Mouse (Mus musculus): Measurements from ENCODE around the gene Npff. TPM values are rescaled to one million over a fixed set of nuclear protein-coding genes. Genes with fewer than 3 reads are reported as not detected.

Gene Npff
- polyA plus RNA-seq (2015; fragmentation: Nextera tagmentation; extraction: Ambion mirVana) = 2.3 and 2.4 TPM in 2 replicates

DNA sequence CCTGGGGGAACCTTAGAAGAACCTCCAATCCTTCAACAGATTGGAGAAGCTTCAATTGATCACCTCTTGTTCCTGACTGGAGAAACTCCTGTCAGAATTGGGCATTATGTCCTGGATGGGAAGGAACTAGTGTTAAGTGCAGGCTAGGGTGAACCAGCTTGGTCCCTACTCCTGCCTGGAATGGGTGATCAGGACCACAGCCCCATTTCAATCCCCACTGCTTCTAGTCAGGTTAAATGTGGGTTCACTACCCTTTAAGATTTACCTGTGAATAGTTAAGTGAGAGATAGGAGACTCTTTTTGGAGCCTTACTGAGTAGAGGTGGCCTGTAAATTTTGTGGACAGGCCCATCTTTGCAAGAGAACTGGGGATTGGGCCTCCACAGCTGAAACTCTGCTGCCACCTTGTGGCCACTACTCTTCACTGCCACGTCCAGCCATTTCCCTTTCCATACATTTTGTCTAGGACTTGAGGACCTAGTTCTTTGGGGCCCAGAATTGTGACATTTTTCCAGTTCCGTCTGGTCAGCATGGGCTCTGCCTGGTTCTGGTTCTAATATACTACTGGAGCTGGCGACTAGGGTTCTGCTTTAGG is at the start of gene Npff:
Gene Npff (minus strand): TSS at position 51 of the 594 bp plus-strand sequence.
- Histone ChIP-seq H3K4me2 (no peak within 1 kb of the TSS), H3K4me1 (replicated peaks) (peaks cover 9% of the 10 kb centered on the region), H3K4me3 (no peak within 1 kb of the TSS), H3K9me3 (replicated peaks) (no peaks in the 10 kb centered on the region), H3K27me3 (no peaks in the 10 kb centered on the region), H3K9ac (no peak within 1 kb of the TSS), H3K36me3 (peaks cover 61% of the 10 kb centered on the region), H3K27ac (no peak within 1 kb of the TSS)
- 4% methylated on average over 3 of the region's 3 CpGs for WGBS
- ATAC-seq (replicated peaks; ENCODE audit: insufficient number of reproducible peaks, insufficient read depth, low FRiP score, low read depth) = no peak

DNA sequence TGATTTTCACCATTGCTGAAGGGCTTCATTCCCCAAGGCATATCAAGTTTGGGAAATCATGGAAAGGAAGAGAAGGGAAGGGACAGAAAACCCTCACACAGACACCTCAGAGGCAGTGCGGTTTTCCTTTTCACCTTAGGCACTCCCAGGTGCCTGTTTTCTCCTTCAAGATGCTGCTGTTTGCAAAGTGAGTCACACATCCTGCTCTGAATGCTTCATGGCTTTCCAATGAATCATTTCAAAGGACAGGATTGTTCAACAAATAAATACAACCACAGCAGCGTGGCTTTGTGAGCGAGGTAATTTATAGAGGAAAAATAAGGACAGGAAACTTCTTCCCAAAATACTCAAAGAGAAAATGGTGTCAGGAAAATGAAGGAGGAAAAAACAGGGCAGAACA is 47.3 kb upstream of the Npff start:
- Histone ChIP-seq H3K27ac (0 out of 2 replicates have a peak overlapping the region, but pooled peaks have one; percentile 9), H3K4me3 (no peak overlapping the region), H3K9ac (no peak overlapping the region), H3K27me3 (no peaks in the 10 kb centered on the region), H3K4me2 (no peak overlapping the region), H3K36me3 (no peaks in the 10 kb centered on the region; the same call in 1 of the 2 replicates), H3K4me1 (replicated peaks) (no peaks in the 10 kb centered on the region), H3K9me3 (replicated peaks) (no peaks in the 10 kb centered on the region)
- 73% methylated on average over 3 of the region's 3 CpGs for WGBS
- no peak for ATAC-seq (replicated peaks; ENCODE audit: insufficient number of reproducible peaks, insufficient read depth, low FRiP score, low read depth)

- 94% methylated on average over 2 of the region's 2 CpGs for WGBS
- no peak overlapping the region for H3K4me3 ChIP-seq
- no peak overlapping the region for H3K4me2 ChIP-seq
- no peak for ATAC-seq (replicated peaks; ENCODE audit: insufficient number of reproducible peaks, insufficient read depth, low FRiP score, low read depth)
- no peak overlapping the region for H3K9ac ChIP-seq
- H3K4me1 ChIP-seq (replicated peaks) = no peaks in the 10 kb centered on the region
- no peaks in the 10 kb centered on the region for H3K27me3 ChIP-seq
- no peaks in the 10 kb centered on the region for H3K9me3 ChIP-seq (replicated peaks)
- H3K36me3 ChIP-seq = no peaks in the 10 kb centered on the region; the same call in 1 of the 2 replicates
- no peak overlapping the region for H3K27ac ChIP-seq
Observed at GRCm38 (mm10) chr15:102567849-102568248, 43.1 kb upstream of the Npff start.

DNA sequence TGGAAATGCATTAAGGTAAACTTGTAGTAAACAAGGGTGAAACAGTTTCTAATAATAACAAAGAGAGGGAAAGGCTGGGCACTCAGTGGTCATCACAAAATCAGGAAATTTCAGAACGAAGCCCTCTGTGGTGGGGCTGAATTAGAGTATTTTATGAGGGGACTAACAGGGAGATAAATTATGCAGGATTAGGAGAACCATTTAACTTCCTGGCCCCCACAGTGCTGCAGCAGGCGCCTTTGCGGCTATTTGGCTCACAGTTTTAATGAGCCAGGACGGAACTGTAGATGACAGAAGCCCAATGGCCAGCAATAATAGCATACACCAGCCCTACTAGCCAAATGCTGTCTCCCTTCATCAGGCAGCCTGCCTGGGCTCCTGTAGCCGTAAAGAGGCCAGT is 38.9 kb upstream of the Npff start:
- Histone ChIP-seq H3K27ac (no peak overlapping the region), H3K4me1 (replicated peaks) (0 out of 2 replicates have a peak, but pooled peaks cover 3% of the 10 kb centered on the region), H3K4me2 (no peak overlapping the region), H3K9me3 (replicated peaks) (no peaks in the 10 kb centered on the region), H3K27me3 (no peaks in the 10 kb centered on the region), H3K4me3 (no peak overlapping the region), H3K36me3 (peaks cover 11% of the 10 kb centered on the region; the same call in 1 of the 2 replicates), H3K9ac (no peak overlapping the region)
- WGBS = 92% methylated on average over 5 of the region's 5 CpGs
- ATAC-seq (replicated peaks; ENCODE audit: insufficient number of reproducible peaks, insufficient read depth, low FRiP score, low read depth) = no peak

- Histone ChIP-seq H3K27ac (no peak overlapping the region), H3K4me3 (no peak overlapping the region), H3K4me2 (no peak overlapping the region), H3K36me3 (peaks cover 11% of the 10 kb centered on the region; the same call in 1 of the 2 replicates), H3K9ac (no peak overlapping the region), H3K9me3 (replicated peaks) (no peaks in the 10 kb centered on the region), H3K4me1 (replicated peaks) (0 out of 2 replicates have a peak, but pooled peaks cover 3% of the 10 kb centered on the region), H3K27me3 (no peaks in the 10 kb centered on the region)
- no peak for ATAC-seq (replicated peaks; ENCODE audit: insufficient number of reproducible peaks, insufficient read depth, low FRiP score, low read depth)
- 86% methylated on average over 3 of the region's 3 CpGs for WGBS
Observed at GRCm38 (mm10) chr15:102563061-102563460, 38.3 kb upstream of the Npff start.

DNA sequence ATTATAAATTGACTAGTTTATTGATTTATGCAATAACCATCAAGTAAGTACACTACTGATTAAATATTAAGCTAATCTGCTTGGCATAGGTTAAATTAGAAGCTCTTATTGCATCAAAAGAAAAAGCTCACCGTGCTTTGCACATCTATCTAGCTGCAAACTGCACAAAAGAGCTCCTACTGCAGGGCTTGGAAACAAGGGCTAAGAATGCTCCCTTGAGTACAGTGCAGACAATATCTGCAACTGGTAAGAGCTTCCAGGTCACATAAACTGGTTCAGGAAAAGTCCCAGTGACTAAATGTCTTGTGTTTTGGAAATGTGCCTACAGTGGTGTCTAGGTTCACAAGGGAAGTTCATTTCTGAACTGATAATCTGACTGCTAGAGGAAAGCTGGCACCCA is 37.7 kb upstream of the Npff start:
- Histone ChIP-seq H3K27ac (no peak overlapping the region), H3K27me3 (no peaks in the 10 kb centered on the region), H3K9ac (no peak overlapping the region), H3K9me3 (replicated peaks) (no peaks in the 10 kb centered on the region), H3K4me3 (no peak overlapping the region), H3K36me3 (peaks cover 11% of the 10 kb centered on the region; the same call in 1 of the 2 replicates), H3K4me2 (no peak overlapping the region), H3K4me1 (replicated peaks) (0 out of 2 replicates have a peak, but pooled peaks cover 3% of the 10 kb centered on the region)
- 80% methylated on average over 1 of the region's 1 CpGs for WGBS
- no peak for ATAC-seq (replicated peaks; ENCODE audit: insufficient number of reproducible peaks, insufficient read depth, low FRiP score, low read depth)

DNA sequence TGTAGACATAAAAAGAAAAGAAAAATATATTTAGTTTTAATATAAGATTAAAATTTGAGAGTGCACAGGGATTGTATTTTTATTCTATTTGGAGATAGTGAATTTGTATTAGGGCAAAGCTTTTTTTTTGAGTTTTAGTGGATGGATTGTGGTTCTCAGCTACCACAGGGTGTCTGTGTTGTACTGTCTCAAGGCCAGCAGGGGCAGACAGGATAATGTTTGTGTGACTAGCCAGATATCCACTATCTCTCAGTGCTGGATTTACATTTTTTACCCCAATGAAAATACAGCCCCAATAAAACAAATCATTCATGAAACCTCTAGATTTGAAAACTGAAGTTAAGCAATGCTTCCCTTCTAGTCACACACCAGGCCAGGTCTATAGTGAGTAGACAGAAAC is 32.8 kb upstream of the Npff start:
- H3K36me3 ChIP-seq = peaks cover 46% of the 10 kb centered on the region
- H3K27me3 ChIP-seq = no peaks in the 10 kb centered on the region
- 0 out of 2 replicates have a peak, but pooled peaks cover 2% of the 10 kb centered on the region for H3K4me1 ChIP-seq (replicated peaks)
- no peak overlapping the region for H3K9ac ChIP-seq
- no peak overlapping the region for H3K27ac ChIP-seq
- H3K4me2 ChIP-seq = no peak overlapping the region
- ATAC-seq (replicated peaks; ENCODE audit: insufficient number of reproducible peaks, insufficient read depth, low FRiP score, low read depth) = no peak
- no peak overlapping the region for H3K4me3 ChIP-seq
- no peaks in the 10 kb centered on the region for H3K9me3 ChIP-seq (replicated peaks)

GRCm38 (mm10) chr15:102555581-102555980 is 30.8 kb upstream of the Npff start:
- no peak overlapping the region for H3K4me2 ChIP-seq
- H3K4me1 ChIP-seq (replicated peaks) = no peaks in the 10 kb centered on the region
- H3K27me3 ChIP-seq = no peaks in the 10 kb centered on the region
- peaks cover 59% of the 10 kb centered on the region for H3K36me3 ChIP-seq
- no peak overlapping the region for H3K27ac ChIP-seq
- no peaks in the 10 kb centered on the region for H3K9me3 ChIP-seq (replicated peaks)
- ATAC-seq (replicated peaks; ENCODE audit: insufficient number of reproducible peaks, insufficient read depth, low FRiP score, low read depth) = no peak
- H3K4me3 ChIP-seq = no peak overlapping the region
- 92% methylated on average over 1 of the region's 1 CpGs for WGBS
- H3K9ac ChIP-seq = no peak overlapping the region

GRCm38 (mm10) chr15:102552599-102552998 is 27.9 kb upstream of the Npff start:
- peaks cover 63% of the 10 kb centered on the region for H3K36me3 ChIP-seq

DNA sequence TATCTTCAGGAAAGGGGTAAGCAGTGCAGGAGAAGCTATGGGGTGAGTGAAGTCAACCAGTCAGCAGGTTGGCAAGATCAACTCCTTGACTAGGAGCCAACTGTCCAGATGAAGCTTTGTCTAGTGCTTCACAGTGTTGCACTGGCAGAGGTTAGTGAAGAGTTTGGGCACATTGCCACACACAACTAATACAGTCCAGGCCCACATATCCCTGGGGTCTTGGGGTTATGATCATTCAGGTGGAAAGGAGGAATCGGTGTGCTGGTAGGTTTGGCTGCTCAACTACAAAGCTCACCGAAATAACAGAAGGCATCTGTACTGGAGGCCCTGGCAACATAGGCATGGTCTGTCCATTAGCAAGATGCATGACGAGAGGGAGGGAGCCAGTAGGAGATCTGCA is 22.7 kb upstream of the Npff start:
- Histone ChIP-seq H3K4me1 (replicated peaks) (peaks cover 13% of the 10 kb centered on the region), H3K27ac (peak overlapping the region; percentile 79), H3K27me3 (no peaks in the 10 kb centered on the region), H3K4me3 (no peak overlapping the region), H3K36me3 (peaks cover 57% of the 10 kb centered on the region), H3K9me3 (replicated peaks) (no peaks in the 10 kb centered on the region), H3K9ac (no peak overlapping the region), H3K4me2 (no peak overlapping the region)
- 91% methylated on average over 3 of the region's 3 CpGs for WGBS
- ATAC-seq (replicated peaks; ENCODE audit: insufficient number of reproducible peaks, insufficient read depth, low FRiP score, low read depth) = no peak

More at GRCm38 (mm10) chr15:102552599-102552998, 27.9 kb upstream of the Npff start:
- H3K4me3 ChIP-seq = no peak overlapping the region
- H3K4me1 ChIP-seq (replicated peaks) = no peaks in the 10 kb centered on the region
- H3K9ac ChIP-seq = no peak overlapping the region
- 92% methylated on average over 5 of the region's 5 CpGs for WGBS
- H3K9me3 ChIP-seq (replicated peaks) = no peaks in the 10 kb centered on the region
- no peak overlapping the region for H3K4me2 ChIP-seq
- ATAC-seq (replicated peaks; ENCODE audit: insufficient number of reproducible peaks, insufficient read depth, low FRiP score, low read depth) = no peak
- no peaks in the 10 kb centered on the region for H3K27me3 ChIP-seq
- no peak overlapping the region for H3K27ac ChIP-seq

GRCm38 (mm10) chr15:102546677-102547427 is 22.1 kb upstream of the Npff start:
- Histone ChIP-seq H3K4me2 (no peak overlapping the region), H3K36me3 (peaks cover 57% of the 10 kb centered on the region), H3K9ac (no peak overlapping the region), H3K9me3 (replicated peaks) (no peaks in the 10 kb centered on the region), H3K27me3 (no peaks in the 10 kb centered on the region), H3K4me3 (no peak overlapping the region), H3K4me1 (replicated peaks) (peaks cover 13% of the 10 kb centered on the region), H3K27ac (peak overlapping the region; percentile 79)
- peak; percentile 64; the same call in 1 of the 2 replicates for ATAC-seq (replicated peaks; ENCODE audit: insufficient number of reproducible peaks, insufficient read depth, low FRiP score, low read depth)
- WGBS = 65% methylated on average over 3 of the region's 3 CpGs
